Mouse (Mus musculus): Measurements from ENCODE around the gene Ptprg. TPM values are rescaled to one million over a fixed set of nuclear protein-coding genes. Genes with fewer than 3 reads are reported as not detected.

Gene Ptprg
- total RNA-seq, 2 experiments from 2014 or later, result not detected

DNA sequence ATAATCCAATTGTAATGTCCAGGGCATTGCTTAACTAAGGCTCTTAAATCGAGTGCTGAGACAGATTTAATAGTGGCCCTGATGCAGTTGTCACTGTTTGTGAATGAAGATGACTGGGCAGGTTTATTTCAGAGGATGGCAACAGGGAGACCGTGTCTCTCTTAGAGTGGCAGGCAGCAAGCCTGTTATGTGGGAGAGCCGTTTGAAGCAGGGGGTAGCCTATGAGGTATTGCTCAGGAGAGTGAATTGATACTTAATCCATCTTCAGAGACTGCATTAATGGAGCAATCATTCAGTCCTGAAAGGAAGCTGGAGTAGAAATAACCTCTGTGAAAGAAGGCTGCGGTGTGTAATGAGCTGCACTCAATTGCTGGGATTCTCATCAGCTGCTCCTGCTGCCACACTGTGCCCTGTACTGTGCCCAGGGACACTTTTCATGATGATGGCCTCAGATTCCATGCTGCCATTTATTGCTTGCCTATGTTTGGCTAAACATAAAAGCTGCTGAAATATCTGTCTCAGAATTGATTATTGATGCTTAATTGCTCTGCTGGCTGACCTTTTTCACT, 526.6 kb downstream of the Ptprg start:
- ATAC-seq (replicated peaks; ENCODE audit: poor library complexity), result no peak

DNA sequence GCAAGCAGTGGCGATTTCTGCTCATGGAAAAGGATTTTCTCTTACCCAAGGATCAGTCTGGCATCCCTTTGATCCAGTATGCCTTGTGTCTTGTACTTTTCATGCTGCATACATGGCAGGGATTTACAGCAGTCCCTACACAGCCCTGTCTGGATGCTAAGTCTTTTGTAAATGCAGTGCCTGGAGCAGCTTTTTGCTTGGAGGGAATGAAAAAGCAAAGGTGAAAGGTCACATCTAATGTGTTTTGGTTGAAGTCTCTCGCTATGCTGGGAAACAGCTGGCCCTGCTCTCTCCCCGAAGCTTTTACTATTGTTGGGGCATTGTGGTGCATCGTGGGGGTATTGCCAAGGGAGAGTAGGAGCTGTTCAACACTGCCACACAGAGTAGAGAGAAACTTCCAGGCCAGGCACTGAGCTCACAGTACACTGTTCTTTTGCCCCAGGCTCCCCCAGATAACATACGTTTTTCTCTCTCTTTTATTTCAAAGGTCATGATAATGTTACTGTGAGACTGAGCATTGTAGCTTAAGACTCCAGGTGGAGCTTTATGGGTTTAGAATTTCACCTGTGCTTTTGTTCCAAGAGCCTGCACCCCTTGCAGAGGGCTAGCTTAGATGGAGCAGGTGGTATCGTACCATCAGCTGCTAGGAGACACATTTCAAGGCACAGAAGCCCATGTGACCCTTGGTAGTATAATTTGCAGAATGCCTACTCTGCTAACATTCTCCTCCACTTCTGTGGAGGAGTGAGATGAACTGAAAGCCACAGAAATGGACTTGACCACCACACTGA, 529.0 kb downstream of the Ptprg start:
- no peak for ATAC-seq (replicated peaks; ENCODE audit: poor library complexity)

DNA sequence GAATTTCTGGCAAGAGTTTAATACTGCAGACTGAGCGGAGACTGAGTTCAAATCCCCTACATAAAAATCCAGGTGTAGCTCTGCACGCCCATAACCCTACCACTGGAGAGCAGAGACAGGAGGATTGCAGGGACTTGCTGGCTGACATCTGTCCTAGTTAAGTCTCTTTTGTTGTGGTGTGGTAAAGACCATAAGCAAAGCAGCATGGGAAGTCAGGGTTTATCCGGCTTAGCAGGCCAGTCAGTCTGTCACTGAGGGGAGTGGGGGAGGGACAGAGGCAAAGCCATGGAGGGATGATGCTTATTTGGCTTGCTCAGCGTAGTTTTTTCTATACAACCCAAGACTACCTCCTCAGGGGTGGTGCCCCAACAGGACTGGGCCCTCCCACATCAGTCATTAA, 530.7 kb downstream of the Ptprg start:
- ATAC-seq (replicated peaks; ENCODE audit: poor library complexity), result no peak

DNA sequence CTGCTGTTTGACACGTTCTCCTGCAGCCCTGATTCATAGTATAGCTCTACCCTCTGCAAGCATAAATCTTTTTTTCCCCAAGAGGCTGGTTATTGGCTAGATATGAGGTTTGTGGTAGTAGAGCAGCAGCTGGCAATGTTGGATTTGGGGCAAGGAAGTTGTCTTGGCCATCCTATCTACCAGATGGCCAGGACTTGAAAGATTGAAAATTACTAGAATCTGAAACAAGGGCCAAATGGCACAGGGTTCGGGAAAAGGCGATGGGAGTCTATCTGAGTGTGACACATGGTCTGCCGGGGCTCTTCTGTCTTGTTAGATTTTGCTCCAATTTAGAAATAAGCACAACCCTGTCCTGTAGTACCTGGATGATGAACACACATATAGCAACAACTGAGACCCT, 531.7 kb downstream of the Ptprg start:
- no peak for ATAC-seq (replicated peaks; ENCODE audit: poor library complexity)

DNA sequence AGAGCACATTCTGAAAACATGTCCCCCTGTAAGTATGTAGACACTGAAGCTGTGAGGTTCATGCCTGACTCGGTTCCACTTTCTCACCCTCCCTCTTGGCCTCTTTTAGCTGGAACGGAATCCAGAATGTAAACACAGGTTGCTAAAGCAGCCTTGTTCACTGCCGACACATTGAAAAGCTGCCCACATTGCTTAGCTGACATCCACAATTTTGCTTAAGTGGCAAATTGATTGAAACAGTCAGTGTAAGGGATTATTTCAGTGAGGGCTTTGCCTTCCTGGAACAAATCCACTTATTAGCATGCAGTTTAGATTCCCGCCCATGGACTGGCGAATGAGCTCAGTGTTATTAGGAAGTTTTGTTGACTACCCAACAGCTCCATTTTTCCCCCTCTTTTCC, 532.8 kb downstream of the Ptprg start:
- ATAC-seq (replicated peaks; ENCODE audit: poor library complexity), result no peak

DNA sequence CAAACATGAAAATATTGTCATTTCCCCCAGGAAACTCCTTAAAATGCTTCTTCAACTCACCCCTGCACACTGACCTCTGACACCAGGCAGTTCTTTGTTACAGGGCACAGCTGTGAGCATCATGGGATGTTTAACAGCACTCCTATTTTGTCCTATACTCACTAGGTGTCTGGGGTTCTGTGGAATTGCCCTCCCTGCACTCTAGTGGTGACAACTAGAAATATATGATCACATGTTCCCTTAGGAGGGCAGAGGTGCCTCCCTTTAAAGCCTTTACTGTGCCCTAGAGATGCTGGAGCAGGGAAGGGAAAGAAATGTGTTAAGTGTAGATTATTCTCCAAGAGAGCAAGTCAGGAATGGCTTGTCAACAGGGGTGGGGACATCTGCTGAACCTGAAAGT, 536.6 kb downstream of the Ptprg start:
- ATAC-seq (replicated peaks; ENCODE audit: poor library complexity), result no peak

DNA sequence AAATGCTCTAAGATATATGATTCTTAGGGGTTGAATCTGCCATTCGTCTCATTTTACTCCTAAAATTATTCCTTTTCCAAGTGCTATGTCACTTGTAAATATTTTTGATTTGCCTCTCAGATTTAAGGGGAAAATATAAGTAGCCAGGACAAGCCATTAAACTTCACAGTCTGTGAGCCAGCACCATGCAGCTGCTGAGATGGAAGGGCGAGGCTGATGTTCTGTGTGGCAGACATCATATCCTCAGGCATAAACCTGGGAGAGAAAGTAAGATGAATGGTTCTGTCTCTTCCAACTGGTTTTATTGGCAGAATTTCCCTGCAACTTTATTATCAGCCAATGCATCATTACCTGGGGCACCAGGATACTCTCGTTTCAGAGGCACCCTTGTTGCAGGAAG, 538.4 kb downstream of the Ptprg start:
- ATAC-seq (replicated peaks; ENCODE audit: poor library complexity), result no peak

DNA sequence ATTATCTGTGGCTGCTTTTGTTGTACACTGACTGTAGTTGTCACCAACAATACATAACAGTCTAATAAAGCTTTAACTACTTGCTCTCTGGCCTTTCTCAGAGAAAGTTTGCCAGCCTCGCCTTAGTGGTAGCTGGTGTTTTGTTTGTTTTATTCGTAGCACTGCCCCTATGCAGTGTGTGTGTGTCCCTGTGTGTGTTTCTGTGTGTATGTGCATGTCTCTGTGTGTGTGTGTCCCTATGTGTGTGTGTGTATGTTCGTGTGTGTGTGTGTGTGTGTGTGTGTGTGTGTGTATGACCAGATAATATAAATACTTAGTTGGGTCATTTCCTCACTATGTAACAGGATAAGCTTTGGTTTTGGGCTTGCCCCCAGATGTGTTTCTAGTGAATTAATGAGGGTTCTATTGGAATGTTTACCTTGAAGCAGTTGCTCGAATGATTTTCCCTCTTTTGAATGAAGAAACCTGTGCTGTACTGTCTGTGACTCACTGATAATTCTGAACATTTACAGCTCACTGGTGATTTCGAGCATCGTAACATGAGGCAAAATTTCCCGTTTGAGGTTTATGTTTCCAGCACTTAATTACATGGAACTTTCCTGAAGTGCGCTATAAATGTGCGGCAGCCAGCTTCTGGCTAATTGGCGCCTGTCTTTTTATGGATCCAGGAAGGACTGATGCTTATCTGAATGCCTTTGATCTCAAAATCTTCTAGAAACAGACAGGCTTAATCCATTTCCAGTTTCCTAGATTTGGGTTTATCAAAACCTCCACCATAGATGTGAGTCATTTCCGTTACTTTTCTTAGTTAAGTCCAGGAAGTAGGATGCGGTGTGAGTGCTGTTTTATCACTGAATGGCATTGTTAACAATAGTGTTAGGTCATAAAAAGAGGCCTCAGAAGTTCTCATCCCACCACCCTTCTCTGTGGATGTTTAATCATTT, 546.3 kb downstream of the Ptprg start:
- ATAC-seq (replicated peaks; ENCODE audit: poor library complexity), result no peak

DNA sequence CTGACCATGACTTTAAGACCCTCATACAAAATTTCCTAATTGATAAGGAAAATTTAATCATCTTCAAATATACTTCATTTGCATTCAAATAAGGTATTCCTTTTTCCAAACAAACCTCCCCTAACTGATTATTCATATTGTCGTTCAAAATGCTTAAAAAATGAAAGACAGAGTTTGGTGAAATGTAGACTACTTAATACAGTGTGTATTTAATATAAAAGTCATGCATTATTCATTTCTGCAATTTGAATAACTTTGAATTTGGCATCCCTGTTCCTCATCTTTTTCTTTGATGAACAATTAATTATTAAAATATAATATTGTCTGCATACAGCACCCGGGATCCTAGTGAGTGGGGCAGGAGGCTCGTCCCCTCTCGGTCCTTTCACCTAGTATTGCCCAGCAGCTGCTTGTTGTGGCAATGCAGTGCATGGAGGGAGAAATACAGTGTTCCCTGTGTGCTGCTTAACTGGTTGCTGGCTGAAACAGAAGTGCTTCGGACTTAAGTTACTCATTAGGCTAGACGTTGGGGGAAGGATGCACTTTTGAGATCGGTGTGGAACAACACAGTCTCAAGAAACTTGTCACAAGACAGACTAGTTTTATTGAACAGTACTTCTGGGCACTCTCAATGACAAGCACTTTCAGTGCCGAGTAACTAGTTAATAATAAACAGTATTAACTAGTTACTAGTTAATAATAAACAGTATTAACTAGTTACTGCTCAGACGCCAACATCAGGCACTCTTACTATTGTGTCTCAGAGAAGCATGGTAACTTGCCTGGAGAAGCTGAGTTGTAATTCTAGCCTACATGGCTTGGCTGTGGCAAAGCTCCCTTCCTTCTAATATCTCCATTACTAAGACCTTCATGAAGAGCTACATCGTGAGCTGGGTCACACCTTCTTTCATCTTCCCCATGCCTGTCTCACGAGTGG, 549.3 kb downstream of the Ptprg start:
- no peak for ATAC-seq (replicated peaks; ENCODE audit: poor library complexity)

DNA sequence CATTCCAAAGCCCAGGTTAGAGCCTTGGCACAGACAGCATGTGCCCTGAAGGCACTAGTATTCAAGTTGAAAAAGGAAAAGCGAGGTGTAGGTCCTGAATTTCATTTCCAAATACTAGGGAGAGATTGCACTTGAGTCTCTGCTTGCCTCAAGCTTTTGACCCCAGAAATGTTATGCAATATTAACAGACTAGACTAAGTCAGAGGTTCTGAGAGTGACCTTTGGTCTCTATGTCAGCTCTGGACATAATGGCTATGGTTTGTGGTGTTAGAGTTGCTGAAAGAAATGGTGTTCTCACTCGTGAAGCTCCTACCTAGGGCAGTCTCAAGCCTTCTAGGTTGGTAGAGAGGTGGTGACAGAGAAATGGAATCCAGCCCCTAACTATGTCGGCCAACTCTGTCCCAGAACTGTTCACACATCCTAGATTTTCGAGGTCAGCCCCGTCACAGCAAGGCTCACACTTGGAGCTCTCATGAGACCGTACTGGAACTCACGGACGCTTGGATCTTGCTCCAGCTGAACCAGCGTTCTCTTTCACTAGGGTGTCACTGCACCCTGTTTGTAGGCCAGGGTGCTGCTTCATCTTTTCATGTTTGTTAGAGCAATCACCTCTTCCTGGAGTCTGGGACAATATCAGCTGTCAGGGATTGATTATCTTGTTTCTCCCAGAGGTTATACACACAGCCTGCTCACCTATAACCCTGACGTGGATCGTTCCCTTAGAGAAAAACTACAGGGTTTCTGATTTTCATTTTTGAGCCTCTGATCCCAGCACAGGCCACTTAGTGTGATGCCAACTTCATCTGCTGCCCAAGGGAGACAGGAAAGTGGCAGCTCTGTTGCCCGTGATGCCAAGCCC, 551.2 kb downstream of the Ptprg start:
- ATAC-seq (replicated peaks; ENCODE audit: poor library complexity), result no peak

DNA sequence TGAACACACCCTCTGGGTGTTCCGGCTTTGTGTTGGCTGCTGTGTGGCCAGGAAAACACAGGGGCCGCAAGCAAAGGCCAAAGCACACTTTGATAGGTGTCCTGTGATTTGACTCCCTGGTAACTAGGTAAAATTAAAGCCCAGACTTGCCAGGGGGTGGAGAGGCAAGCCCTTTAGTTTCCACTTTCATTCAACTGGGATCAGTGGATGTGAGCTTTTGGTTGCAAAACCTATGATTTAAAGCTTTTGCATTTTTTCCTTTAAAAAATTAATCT, 551.8 kb downstream of the Ptprg start:
- no peak for ATAC-seq (replicated peaks; ENCODE audit: poor library complexity)

DNA sequence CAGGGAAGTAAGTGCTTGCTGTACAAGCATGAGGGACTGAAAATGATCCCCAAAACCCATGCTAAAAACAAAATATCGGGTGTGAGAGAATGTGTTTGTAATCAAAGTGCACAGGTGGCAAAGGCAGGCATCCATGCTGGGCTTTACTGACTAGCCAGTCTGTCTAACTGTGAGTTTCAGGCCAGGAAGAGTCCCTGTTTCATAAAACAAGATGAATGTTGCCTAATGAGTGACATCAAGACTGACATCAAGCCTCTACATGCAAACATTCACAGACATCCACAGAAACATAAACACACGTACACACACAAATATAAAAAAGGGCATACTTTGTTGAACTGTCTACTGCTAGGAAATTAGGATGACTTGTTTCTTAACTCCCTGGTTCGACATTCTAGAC, 552.3 kb downstream of the Ptprg start:
- no peak for ATAC-seq (replicated peaks; ENCODE audit: poor library complexity)

DNA sequence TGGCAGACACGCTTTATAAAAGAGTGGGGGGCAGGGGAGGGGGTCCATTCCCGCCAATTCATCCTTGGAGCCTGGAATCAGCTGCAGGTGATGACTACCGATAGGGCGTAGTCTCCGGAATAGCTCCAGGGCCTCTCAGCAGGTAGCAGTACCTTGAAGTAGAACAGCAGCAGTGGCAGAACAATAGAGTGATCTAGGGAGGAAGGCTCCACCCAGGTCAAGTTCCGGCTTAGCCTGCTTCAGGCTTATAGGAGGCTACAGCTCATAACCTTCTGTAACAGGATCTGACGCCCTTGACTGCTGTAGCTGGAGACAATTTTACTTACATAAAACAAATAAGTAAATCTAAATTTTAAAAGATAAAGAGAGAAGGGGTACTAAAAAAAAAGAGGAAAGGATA, 554.1 kb downstream of the Ptprg start:
- ATAC-seq (replicated peaks; ENCODE audit: poor library complexity), result no peak

DNA sequence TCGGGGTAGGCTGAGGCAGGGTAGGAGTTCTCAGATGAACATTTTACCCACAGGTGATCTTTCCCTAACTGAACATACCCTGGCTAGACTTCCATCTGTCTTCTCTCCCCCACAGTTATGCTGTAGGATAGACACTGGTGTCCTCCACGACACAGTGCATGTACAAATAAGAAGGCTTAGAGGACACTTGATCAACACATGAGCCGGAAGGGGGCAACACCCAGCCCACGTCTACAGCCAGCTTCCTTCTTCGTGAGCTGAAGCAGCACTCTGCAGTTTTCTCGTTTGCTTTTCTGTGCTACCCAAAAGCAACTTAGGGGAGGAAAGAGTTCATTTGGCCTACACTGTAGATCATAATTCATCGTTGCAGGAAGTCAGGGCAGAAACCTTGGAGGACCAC, 554.7 kb downstream of the Ptprg start:
- ATAC-seq (replicated peaks; ENCODE audit: poor library complexity), result no peak

DNA sequence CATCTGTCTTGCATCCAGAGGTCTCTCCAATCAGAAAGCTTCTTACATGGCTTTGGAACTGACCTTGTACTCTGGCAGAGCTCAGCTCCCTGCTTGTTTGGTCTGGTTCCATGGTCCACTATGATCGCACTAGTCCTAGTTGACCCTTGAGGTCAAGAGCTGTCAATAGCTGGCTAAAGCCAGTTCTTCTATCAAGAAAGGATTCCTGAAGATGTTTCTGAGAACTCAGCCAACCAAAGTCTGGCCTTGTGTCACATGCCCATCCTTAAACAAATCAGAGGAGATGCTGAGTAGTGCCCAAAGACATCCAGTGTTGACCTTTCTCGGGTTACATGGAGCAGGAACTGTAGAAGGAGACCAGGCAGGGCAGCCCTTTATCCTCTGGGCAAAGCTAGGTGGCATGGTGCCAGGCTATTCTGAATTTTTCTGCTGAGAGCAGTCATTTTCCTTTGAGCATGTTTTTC, 559.2 kb downstream of the Ptprg start:
- ATAC-seq (replicated peaks; ENCODE audit: poor library complexity), result no peak

DNA sequence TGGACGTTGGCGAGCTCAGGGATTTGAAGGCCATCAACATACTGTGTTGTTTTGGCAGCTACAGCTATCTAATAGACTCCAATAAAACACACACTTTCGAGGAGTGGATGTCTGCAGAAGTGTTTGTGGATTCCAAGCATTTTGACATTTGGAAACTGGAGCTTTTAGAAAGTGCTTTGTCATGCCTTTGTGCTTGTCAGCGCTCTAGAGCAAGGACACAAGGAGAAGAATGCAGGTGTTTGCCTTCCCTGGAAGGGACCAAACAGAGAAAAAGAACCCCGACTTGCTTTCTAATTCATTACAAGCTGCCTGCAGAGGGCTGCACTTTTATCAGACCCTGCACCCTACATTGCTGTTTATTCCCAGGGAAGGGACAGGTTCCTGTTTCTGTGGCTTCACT, 560.0 kb downstream of the Ptprg start:
- no peak for ATAC-seq (replicated peaks; ENCODE audit: poor library complexity)

DNA sequence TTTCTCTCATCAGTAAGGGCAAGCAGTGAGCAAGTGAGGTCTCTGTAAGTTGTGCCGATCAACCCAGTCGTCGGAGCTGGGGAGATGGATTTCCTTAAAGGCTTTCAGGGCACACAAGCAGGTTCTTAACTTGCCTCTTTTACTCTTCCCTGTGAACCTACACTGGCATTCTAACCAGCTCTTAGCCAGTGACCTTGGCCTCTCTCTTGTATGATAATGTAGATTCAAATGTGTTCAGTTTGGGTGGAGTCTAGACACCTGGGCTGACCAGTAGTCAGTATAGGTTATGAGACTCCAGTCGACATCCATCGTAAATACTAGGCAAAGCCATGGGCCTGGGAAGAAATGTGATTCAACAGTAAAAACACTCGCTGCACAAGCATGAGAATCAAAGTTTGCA, 560.7 kb downstream of the Ptprg start:
- no peak for ATAC-seq (replicated peaks; ENCODE audit: poor library complexity)

DNA sequence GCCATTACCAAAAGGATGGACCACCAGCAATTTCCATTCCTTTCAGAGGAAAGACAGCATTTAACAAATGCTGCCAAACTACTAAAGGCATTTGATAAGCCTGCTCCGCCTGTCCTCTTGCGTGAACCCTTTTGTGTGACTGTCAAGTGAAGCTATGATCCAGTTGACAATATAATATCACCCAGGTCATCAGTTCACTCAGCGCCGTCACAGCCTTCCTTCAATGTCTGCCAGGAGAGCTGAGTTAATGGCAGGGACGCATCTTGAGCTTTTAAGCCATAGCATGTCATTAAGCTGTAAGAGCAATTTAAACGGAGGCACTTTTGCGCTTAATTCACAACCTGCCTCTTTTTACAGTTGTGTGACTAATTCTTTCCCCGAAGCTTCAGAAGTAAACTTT, 565.9 kb downstream of the Ptprg start:
- ATAC-seq (replicated peaks; ENCODE audit: poor library complexity), result no peak

DNA sequence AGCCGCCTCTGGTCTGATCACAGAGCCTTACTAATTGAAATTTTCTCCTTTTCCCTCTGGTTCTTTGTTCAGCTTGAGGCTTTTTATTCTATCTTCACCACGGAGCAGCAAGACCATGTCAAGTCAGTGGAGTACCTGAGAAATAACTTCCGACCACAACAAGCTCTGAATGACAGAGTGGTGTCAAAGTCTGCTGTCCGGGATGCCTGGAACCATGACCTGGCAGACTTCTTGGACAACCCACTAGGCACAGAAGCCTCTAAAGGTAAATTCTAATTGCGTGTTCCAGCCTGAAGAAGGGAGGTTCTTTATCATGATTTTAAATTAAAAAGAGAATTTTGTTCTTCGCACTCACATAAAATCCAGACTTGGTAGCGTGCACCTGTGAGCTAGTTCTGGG, 568.6 kb downstream of the Ptprg start:
- no peak for ATAC-seq (replicated peaks; ENCODE audit: poor library complexity)

DNA sequence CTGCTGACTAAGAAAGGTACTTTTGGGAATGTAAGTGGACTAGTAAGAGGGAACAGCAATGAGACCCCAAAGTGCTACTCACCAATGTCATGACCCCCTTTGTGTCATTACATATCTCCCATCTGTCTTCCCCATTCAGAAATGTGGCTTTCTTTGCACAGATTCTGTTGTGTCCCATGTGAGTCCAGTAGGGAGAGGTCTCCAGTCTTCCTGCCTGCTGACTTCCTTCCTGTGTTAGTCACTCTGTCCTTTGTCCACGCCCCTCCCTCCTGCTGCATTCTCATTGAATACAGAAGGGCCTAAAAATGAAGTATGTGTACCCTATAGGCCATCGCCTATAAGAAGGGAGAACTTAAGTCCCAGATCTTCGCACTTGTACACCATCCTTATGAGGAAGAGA, 571.4 kb downstream of the Ptprg start:
- no peak for ATAC-seq (replicated peaks; ENCODE audit: poor library complexity)
